Mouse (Mus musculus): ENCODE results near the gene Klk14. TPM values are rescaled to one million over a fixed set of nuclear protein-coding genes. Genes with fewer than 3 reads are reported as not detected.
"Not testable (repeated sequence)": the region's sequence is repeated elsewhere in the genome, so short reads cannot be mapped to it uniquely, and the experiment has no call there.

Gene Klk14
- total RNA-seq (2021) = not detected in 2 replicates
- long read RNA-seq, experiment 1 = 0 reads
- long read RNA-seq, experiment 2 = 0 reads

DNA sequence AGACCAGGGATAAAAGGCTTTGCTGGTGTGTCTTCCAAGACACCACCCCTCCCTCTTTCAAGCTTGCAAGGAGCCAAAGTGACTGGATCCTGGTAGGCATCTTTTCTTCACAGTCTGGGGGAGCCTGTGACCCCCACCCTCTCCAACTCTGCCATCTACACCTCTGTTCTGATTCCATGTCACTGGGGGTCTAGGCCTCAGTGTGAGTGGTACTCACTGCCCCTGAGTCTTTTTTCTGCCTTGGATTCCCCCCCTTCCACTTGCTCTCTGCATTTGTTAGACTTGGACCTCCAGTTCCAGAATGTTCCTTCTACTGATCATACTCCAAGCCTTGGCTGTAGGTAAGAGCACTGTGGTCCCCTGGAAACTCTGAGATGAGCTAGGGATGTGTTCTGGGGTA lies at the start of gene Klk14:
Gene Klk14 (plus strand): TSS at position 301 of the 400 bp plus-strand sequence.
- DNase-seq = no peak

DNA sequence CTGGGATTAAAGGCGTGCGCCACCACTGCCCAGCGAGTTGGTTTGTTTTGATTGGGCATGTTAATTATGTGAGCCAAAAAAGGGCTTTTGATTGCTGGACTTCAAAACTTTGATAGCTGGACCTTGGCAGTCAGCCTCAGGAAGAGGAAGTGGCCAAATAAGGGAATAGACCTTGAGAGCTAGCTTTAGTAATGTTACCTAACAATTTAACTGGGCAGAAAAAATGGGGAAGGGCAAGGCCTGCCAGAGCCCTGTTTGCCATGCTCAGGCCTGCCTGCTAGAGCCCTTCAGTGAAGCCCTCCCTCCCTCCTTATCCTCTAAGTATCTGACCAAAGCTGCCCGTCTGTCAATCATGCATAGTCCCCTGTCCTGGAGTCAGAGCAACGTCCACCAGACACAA lies 47.6 kb upstream of the Klk14 start:
- peak; percentile 71 for DNase-seq

DNA sequence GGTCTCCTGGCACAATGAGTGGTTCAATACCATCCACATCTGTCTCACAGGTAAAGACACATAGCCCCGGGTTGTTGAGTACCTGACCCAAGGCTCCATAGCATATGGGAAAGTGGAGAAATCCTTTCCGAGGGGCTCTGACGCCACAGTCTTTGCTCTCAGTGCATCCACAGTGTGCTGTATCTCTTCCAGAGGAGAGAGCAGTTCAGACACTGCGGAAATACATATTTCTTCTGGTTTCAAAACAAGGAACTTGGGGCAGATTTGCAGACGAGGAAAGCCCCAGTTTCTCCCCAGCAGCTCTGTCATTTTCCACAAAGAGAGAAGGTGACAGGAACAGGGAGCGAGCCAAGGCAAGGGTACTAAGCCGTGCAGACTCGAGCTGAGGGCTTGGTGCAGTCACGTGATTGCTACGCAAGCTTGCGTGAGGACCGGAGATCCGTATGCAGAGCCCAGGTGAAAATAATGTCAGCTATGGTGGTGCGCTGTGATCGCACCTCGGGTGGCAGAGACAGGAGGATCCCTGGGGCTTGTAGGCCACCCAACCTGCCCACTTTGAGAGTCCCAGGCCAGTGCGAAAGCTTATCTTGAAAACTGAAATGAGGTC lies 47.1 kb upstream of the Klk14 start:
- DNase-seq = no peak

DNA sequence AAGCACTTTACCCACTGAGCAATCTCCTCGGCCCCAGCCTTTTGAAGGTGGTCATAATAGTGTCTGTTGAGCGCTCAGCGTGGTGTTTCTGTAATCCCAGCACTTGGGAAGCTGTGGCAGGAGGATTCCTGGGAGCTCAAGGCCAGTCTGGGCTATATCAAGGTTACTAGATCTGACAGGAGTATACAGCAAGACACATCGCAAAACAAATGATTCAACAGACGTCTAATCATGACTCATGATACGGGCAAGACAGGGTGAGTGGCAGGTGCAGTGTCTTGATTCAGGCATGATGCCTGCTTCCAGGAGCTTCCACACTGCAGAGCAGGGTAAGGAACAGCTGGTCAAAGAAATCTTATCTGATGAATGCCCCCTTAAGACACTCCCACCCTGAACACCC lies 37.5 kb upstream of the Klk14 start:
- DNase-seq = no peak

DNA sequence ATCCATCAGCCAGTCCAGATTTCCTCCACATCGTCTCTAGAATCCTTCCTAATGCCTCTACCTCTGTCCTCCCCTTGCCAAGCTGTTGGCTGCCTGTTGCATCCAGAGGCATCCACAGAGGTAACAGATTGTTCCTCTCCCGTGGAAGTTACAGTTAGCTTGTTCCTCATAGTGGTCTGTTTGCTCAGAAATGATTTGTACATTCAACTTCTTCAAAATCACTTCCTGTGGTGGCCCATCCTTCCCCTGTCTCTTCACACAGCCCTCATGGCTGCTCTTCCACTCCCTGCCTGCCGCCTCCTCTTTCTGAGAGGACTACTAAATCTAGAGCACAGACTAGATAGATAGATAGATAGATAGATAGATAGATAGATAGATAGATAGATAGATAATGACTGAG lies 35.7 kb upstream of the Klk14 start:
- no peak for DNase-seq

DNA sequence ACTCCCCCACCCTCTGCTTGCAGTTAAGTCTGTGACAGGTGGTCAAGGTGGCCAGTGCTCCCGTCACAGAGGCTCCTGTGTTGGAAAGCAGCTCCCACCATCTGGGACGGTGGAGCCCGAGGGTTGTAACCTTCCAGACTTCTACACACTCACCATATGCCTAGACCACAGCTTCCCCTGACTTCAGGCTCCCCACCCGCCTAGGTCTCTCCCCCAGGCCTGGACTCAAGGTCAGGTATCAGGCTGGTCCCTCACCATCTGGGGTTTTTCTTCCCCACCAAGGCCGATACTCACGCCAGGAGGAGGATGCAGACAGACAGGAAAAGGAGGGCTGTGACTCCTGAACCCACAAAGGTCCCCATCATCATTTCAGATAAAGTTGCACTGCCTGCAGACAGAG lies 34.0 kb upstream of the Klk14 start:
- DNase-seq = no peak

DNA sequence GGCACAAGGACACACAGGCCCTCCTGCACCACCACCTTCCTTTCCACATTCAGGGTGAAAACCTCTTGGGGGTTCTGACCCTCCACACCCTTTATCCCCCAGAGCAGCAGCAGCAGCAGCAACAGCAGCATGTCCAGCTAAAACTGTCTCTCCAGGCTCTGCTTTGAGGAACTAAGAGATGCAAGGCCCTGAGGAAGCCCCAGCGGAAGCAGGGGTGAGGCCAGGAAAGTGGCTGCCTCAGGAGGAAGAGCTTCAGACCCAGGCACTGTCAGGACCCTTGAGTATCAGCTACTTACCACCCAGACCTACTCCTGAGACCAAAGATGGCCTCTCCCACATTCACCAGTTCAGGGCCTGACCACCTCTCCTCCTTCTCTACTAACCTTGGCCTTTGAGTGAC lies 30.2 kb upstream of the Klk14 start, which contains the start of gene Siglece:
Gene Siglece (minus strand): TSS at position 160 of the 400 bp plus-strand sequence.
- DNase-seq = no peak

DNA sequence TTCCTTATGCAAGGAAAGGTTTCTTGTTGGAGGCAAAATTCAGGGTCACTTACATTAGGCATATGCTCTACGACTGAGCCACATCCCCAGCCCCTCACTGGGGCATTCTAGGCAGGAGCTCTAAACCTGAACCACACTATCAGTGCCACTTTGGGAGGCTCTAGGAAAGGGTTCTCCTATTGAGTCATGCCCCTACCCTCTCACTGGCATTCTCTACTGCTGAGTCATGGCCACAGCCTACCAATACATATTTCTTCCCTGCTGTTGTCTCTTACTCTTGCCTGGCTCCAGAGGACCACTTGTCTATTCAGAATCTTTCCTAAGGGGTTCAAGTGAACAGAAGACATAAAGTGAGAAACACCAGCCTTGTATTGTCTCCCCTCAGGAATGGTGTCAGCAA lies 27.4 kb upstream of the Klk14 start:
- DNase-seq = peak; percentile 40

DNA sequence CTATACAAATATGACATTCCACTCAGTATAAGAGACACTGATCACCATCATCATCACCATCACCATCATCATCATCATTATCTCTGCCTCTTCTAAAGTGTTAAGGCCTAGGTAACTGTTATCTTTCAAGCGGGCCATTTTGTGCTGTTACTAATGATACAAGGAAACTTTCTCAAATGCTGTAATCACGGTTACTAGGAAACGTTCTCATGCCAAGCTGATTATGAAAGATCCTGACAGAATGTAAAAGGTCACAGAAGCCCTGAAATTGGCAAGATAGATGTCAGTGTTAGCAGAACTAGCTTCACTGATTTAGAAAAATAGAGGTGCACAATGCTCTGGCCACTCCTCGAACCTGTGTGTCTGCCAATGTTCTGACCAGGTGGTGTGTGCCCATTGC lies 23.0 kb upstream of the Klk14 start:
- DNase-seq = not testable (repeated sequence)

DNA sequence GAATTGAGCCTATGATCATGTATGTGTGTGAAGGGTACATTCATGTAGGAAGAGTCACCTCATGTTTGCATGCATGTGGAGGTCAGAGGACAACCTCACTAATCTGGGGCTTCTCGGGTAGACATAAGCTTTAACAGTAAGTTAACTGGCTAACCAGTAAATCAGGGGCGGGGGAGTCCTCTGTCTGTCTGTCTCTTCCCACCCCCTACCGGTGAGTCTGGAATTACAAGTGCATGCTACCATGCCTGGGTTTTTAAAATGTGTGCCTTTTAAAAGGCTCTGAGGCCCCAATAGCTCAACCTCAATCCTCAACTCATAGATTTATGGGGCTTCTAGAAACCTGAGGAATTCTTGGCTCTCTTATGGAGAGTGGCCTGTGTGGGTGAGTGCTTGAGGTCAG lies 21.6 kb upstream of the Klk14 start:
- DNase-seq = peak; percentile 42

DNA sequence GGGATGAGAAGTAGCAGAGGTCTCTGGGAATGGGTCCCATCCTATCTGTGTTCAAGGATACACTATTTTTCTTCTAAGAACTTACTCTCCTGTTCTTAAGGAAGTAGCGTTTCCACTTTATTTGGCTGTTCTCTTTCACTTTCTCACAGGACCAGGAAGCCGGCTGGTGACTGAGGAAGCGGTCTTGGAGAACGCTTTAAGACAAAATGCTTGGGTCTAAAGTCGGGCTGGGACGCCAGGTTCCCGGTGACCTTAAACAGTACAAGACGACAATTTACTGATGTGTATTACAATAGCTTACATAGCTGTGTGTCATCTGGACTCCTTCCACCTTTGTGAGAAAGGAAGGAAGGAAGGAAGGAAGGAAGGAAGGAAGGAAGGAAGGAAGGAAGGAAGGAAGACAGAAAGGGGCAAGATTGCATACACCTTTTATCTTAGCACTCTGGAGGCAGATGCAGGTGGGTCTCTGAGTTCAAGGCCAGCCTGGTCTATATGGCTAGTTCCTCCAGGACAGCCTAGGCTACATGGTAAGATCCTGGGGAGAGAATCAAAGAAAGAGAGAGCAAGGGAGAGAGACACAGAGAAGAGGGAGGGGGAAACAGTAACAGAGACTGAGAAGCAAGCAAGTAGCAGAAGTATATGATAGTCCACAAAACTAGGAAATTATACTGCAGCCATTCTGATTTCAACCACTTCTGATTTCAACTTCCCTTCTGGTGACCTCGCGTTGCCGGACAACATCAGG lies 19.0 kb upstream of the Klk14 start:
- no peak for DNase-seq

DNA sequence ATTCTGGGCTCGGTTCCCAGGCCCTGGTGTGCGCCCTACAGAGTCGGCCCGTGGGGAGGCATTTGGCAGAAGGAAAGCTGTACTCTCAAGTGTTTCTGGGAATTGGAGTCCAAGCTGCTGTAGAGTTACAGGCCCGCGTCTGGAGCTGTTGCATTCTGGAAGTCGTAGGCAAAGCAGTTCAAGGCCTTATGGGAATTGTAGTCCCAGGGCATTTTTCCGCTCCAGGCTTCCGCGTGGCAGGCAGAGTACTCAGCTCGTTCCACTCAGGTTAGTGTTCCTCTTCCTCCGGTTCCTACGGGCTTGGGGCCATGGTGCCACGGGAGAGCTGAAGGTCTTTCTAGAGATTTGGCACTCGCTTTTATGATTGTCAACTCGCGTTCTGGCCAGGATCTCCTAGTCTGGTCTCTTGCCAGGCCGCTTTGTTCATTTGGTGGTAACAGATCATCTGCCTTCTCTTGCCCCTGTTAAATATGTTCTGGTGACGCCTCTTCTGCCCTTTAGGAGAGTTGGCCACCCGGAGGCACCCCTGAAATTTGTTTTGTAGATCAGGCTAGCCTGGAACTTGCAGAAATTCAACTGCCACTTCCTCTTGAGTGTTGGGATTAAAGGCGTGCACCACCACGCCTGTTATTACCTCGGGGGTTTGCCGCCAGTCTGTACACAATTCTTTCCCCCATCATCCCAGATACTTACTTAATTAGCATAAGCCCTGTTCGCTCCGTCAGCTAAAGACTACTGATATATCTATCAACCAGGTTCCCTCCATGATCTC lies 18.2 kb upstream of the Klk14 start, which contains the start of gene Ctu1:
Gene Ctu1 (plus strand): TSS at position 208 of the 772 bp plus-strand sequence.
- DNase-seq = peak; percentile 94

DNA sequence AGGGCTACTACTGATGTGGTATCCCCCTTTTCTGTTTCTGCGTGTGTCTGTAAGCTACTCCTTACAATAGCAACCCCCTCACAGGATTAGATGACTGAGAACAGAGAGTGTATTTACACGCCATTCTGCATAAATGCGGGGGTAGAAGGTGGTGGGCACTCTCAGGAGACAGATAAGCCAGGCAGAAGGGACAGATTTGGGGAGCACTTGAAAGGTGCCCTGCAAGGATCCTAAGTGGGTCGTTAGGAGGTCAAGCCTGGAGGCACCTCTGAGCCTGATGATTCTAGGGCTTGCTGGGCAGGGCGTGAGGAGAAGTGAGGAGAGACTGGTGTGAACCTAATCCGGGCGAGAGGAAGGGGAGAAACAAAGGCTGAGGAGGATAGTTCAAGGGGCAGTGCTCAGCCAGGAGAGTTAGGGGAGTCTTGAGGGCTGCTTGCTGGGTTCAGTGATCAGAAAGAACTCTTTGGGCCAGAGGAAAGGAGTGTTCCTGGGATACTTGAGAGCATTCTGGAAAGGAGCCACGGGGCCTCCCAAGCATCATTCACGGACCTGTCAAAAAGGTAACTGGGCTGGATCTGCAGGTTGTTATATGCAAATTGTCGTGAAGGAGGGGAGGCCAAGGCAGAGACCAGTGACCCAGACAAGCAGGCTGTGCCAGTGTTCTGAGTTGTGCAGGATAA lies 17.5 kb upstream of the Klk14 start:
- DNase-seq = no peak

DNA sequence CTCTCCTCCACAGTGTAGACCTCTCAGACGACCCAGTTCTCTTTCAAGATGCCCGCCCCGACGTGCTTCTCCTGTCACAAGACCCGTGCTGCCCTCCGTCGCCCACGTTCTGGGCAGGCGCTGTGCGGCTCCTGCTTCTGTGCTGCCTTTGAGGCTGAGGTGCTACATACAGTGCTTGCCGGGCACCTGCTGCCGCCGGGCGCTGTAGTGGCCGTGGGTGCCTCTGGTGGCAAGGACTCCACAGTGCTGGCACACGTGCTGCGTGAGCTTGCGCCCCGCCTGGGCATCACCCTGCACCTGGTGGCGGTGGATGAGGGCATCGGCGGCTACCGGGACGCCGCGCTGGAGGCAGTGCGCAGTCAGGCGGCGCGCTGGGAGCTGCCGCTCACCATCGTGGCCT lies 15.1 kb upstream of the Klk14 start:
- no peak for DNase-seq

DNA sequence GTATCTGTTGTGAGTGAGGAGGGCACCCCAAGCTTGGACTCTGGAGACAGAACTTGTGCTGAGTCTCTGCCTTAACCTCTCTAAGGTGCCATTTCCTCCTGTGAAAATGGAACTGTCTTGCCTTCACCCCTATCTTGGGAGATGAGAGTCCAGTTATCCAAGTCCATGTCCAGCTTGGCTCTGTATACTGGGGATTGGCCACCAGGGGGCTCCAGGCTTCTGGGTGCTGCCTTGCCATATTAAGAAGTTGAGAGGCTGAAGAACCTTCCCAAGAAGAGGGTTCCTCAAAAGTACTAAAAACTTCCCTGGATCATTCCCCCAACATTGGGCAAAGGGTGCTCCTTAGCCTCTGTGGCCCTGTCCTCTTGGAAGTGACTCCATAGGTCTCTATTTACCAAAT lies 11.7 kb upstream of the Klk14 start:
- peak; percentile 64 for DNase-seq

DNA sequence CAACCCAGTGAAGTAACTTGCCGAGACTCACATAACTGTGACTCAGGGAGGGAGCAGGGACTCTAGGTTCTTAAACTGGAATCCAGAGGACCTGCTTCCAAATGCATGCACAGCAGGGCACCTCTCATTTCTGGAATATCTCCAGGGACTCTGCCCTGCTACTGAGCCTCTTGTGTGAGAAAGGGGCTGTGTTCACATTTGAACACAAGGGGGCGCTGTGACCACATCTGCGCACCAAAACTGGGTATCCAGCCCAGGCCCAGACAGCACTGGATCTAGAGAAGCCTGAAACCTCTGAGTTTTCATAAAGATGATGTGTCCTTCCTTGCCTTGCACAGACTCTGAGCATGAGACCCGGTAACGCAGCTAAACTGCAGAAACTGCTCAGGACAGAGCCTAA lies 9.3 kb upstream of the Klk14 start:
- DNase-seq = peak; percentile 82

DNA sequence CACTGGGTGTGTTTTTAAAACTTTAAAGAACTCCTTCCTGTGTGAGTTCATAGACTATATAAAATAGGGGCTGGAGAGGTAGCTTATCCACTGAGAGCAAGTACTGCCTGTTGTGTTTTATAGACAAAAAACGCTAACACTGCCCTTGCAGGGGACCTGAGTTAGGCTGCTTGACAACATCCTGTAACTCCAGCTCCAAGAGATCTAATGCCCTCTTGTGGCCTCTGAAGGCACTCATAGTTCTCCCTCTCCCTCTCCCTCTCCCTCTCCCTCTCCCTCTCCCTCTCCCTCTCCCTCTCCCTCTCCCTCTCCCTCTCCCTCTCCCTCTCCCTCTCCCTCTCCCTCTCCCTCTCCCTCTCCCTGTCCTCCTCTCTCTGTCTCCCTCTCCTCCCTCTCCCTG lies 7.7 kb upstream of the Klk14 start:
- DNase-seq = not testable (repeated sequence)

DNA sequence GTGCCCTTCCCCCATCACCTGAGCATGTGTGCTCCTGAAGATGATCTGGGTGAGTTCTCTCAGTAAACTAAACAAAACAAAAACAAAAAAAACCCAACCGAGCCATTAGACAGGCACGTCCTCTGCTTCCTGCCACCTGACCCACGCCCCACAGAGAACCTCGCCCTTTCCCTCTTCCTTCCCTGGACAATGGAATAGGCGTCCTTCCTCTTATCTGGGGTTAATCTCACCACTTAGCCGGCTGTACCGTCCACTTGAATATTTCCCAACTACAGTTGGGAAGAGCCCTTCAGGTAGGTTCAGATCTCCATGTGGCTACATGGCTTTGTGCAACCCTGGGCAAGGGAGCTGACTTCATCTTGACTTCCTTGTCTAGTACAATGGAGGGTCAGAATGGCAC lies 5.1 kb upstream of the Klk14 start:
- DNase-seq = no peak

DNA sequence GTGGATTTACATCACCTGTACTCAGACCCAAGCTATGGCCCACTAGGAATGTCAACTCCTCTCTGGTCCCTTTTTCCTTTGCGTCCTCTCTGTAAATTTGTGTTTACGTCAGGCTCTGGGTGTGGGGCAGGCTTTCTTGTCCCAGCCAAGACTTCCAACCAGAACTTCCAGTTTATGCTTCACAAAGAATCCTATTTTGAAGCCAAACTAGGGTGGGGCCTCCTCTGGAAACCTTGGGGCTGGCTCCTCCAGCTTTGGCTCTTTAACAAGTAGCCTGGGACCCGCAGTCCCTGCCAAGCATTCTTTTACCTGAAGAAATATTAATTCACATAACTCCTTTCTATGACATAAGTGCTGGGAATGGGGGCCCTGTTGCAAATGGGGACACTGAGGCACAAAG lies 19.8 kb downstream of the Klk14 start:
- DNase-seq = no peak

DNA sequence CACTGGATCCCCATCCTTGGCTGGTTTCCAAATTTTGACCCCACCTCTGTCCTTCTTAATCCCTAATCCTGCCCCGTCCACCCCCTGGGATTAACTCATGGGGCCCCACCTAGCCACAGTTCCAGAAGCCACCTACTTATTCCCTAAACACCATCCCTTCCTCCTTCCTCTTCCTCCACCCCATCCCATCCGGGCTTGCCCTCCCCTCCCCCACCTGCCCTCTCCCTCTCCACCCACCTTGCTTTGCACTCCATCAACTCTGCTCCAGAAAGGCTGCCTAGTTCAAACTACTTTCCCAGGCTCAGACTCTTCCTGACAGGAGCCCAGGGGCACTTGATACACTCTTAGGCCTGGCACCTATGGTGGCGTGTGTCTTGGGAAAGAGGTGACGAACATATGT lies 22.0 kb downstream of the Klk14 start, which contains the start of gene Klk13:
Gene Klk13 (plus strand): TSS at position 301 of the 400 bp plus-strand sequence.
- no peak for DNase-seq

DNA sequence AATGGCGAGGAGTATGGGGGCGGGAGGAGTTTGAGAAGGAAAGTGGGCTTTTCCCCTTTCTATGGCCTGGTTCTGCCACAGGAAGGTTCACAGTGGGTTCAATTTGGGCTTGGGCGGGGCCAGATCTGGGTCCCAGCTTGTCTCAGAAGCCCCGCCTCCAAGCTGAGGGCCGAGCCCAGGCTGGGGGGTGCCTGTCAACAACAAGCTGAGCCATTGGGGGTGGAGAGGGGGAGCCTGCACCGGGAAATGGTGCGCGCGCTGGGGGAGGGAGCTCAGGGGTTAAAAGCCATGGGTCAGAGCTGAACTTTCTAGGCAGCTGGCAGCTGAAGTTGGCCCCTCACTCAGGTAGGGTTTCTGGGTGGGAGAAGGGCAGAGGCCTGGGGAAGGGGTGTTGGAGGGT lies 22.7 kb downstream of the Klk14 start:
- DNase-seq = no peak

DNA sequence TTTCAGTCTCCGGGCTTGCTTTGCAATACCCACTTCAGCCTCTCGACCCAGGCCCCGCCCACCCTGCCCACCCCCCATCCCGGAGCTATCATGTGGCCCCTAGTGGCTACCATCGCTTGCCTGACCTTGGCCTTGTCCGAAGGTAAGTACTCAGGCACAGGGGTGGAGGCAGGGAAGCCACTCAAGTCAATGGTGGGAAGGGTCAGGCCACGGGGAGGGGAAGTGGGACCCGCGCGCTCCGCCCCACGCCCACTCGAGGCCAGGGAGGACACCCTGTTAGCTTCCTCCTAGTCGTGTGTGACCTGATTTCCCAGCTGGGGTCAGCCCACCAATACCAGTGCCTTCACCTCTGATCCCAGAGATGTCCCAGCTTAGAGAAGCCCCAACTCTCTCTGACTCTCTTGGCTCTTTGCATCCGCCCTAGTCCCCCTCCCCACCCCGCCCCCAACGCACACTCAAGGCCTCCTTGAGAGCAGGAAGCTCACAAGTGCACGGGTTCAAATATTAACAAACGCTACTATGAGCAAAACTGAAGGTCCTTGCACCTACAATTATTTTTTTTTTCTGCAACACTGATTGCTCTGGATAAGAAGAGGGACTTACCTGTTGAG lies 23.6 kb downstream of the Klk14 start:
- no peak for DNase-seq

Measured in adrenal gland, postnatal 14 days (tissue).